Mouse (Mus musculus) urinary bladder, postnatal 10 days (tissue): ENCODE measurements around the gene P3h3.
A peak's percentile ranks its signal among the peaks of the same experiment; 100 is the strongest.
"Not testable (repeated sequence)": the region's sequence is repeated elsewhere in the genome, so short reads cannot be mapped to it uniquely, and the experiment has no call there.

Source experiments
- DNase-seq: peaks from one replicate; pipeline ENCODE4 v3.0.0; 2022; ENCODE audit warnings: low spot score

Gene P3h3

GRCm38 (mm10) chr6:124856916-124857839 lies at the start of gene P3h3:
TSS of gene P3h3 (minus strand) at chr6:124857752.
- peak; percentile 40 for DNase-seq

- DNase-seq: no peak
Observed at GRCm38 (mm10) chr6:124904991-124905860, 47.7 kb upstream of the P3h3 start.

- DNase-seq: no peak
Observed at GRCm38 (mm10) chr6:124904161-124904981, 46.8 kb upstream of the P3h3 start.

GRCm38 (mm10) chr6:124903580-124904151 lies 46.1 kb upstream of the P3h3 start:
- peak; percentile 92 for DNase-seq

GRCm38 (mm10) chr6:124901851-124902250 lies 44.3 kb upstream of the P3h3 start:
- DNase-seq: no peak

- DNase-seq: no peak
Observed at GRCm38 (mm10) chr6:124900801-124901480, 43.4 kb upstream of the P3h3 start.

- no peak for DNase-seq
Observed at GRCm38 (mm10) chr6:124900056-124900800, 42.7 kb upstream of the P3h3 start.

GRCm38 (mm10) chr6:124898359-124898758 lies 40.8 kb upstream of the P3h3 start:
- DNase-seq: no peak

- not testable (repeated sequence) for DNase-seq
Observed at GRCm38 (mm10) chr6:124894113-124894512, 36.6 kb upstream of the P3h3 start.

- no peak for DNase-seq
Observed at GRCm38 (mm10) chr6:124890997-124891396, 33.4 kb upstream of the P3h3 start.

- DNase-seq: no peak
Observed at GRCm38 (mm10) chr6:124888555-124889125, 31.1 kb upstream of the P3h3 start.

GRCm38 (mm10) chr6:124887986-124888385 lies 30.4 kb upstream of the P3h3 start, which contains the start of gene Cd4:
TSS of gene Cd4 (minus strand) at chr6:124888221.
- DNase-seq: no peak

- no peak for DNase-seq
Observed at GRCm38 (mm10) chr6:124885956-124886381, 28.4 kb upstream of the P3h3 start.

- DNase-seq: no peak
Observed at GRCm38 (mm10) chr6:124884714-124885500, 27.4 kb upstream of the P3h3 start.

GRCm38 (mm10) chr6:124883351-124883750 lies 25.8 kb upstream of the P3h3 start:
- DNase-seq: no peak

GRCm38 (mm10) chr6:124881821-124882220 lies 24.3 kb upstream of the P3h3 start:
- DNase-seq: no peak

- no peak for DNase-seq
Observed at GRCm38 (mm10) chr6:124879390-124879789, 21.8 kb upstream of the P3h3 start.

- no peak for DNase-seq
Observed at GRCm38 (mm10) chr6:124874348-124874747, 16.8 kb upstream of the P3h3 start.

- no peak for DNase-seq
Observed at GRCm38 (mm10) chr6:124866560-124866959, 9.0 kb upstream of the P3h3 start.
